8 mouse cellular contexts compared by ENCODE assay signal in the genomic region with DNA sequence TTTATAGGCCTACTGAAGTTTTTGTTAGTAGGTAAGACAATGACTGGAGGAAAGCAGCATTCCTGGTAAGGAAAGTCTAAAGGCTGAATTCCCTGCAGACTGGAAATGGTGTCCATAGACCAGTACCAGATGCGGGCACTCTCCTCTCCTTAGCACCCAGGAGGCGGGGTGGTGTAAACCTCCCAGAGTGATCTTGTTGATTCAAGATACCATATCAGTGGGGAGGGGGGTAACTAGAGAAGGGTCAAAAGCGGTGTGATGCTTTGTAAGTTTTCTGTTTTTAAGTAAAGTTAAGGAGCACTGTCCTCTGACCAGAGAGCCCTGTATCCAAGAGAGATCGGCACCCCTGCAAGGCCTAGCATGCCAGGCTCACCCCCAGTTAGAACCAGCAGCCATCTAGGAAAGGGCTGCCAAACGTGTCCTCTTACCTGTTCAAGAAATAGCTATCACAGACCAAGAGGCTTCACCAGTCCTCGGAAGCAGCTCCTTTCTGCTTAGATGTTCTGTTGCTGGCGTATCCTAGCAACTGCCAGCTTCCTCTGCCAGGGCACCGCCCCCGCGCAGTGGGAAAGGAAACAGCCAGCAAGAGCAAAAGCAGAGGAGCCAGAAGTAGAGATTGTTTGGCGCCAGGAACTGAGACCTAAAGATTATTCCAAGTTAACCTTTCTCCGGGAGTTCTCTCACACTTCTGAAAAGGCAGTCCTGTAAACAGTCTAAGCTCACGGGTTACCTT. TPM values are rescaled to one million over a fixed set of nuclear protein-coding genes. Genes with fewer than 3 reads are reported as not detected.
DNase-seq lines count a peak whose midpoint lies in the region; ATAC-seq lines count a peak whose summit lies in the region.

A gene (minus strand): TSS at position 516 of the 733 bp plus-strand sequence.

- H3K27me3 ChIP-seq in intestine, embryonic 16.5 days (replicated peaks; ENCODE audit: control insufficient read depth, insufficient read depth, low read length) = no peaks in the 10 kb centered on the region
- H3K27me3 ChIP-seq in megakaryocyte, embryonic 14.5 days (replicated peaks) = no peaks in the 10 kb centered on the region

- DNase-seq in adrenal gland, postnatal 10 days = peak; percentile 73
- DNase-seq in embryo, embryonic 11.5 days (ENCODE audit: low read depth, low spot score) = peak; percentile 32
- peak; percentile 75 to 83 for DNase-seq in heart, adult 18-20 months
- DNase-seq in left cerebral cortex, adult 9 months (ENCODE audit: low spot score in 2 of 2) = peak; percentile 76 to 89
- DNase-seq in right cerebral cortex, adult 2 months (ENCODE audit: low spot score in 2 of 2) = peak; percentile 87 to 89
- no peak for DNase-seq in spleen, adult 12 weeks (ENCODE audit: low spot score)

- peak; percentile 69 for ATAC-seq in intestine, embryonic 16.5 days

- peaks cover 5% of the 10 kb centered on the region; the same call in 1 of the 2 replicates for H3K4me1 ChIP-seq in intestine, embryonic 16.5 days (ENCODE audit: control insufficient read depth, insufficient read depth, low read length)
- H3K4me1 ChIP-seq in megakaryocyte, embryonic 14.5 days = peaks cover 7% of the 10 kb centered on the region

- no peaks in the 10 kb centered on the region for H3K36me3 ChIP-seq in intestine, embryonic 16.5 days (ENCODE audit: control insufficient read depth, insufficient read depth, low read length)
- H3K36me3 ChIP-seq in megakaryocyte, embryonic 14.5 days (replicated peaks; ENCODE audit: low read length) = peaks cover 20% of the 10 kb centered on the region

- H3K27ac ChIP-seq in intestine, embryonic 16.5 days (ENCODE audit: low read length) = no peak within 1 kb of the TSS

- H3K4me3 ChIP-seq in intestine, embryonic 16.5 days (ENCODE audit: low read length) = no peak within 1 kb of the TSS
- peak within 1 kb of the TSS; percentile 1 for H3K4me3 ChIP-seq in megakaryocyte, embryonic 14.5 days (replicated peaks)

- H3K9me3 ChIP-seq in intestine, embryonic 16.5 days (ENCODE audit: control insufficient read depth, low read length) = no peaks in the 10 kb centered on the region
- H3K9me3 ChIP-seq in megakaryocyte, embryonic 14.5 days = no peaks in the 10 kb centered on the region

- H3K4me2 ChIP-seq in intestine, embryonic 16.5 days (ENCODE audit: low read depth, low read length) = no peak within 1 kb of the TSS

- WGBS in intestine, embryonic 16.5 days = 22% methylated on average over 13 of the region's 13 CpGs

- no peak within 1 kb of the TSS for H3K9ac ChIP-seq in intestine, embryonic 16.5 days (ENCODE audit: low read depth, low read length)

RNA-seq across cellular contexts. Expression of the gene that starts here (rescaled TPM):
- under 1 TPM; 0.09 to 0.33 TPM for total RNA-seq in adrenal gland, postnatal 10 days (2021)
- under 1 TPM; 0.67 to 0.77 TPM for total RNA-seq in heart, adult 18-20 months (2021)
- polyA plus RNA-seq in intestine, embryonic 16.5 days (2015; fragmentation: Nextera tagmentation; extraction: Ambion mirVana) = 0.04 TPM in 1 of 2 replicates, not detected in the other
- not detected in 2 replicates for polyA plus RNA-seq in megakaryocyte, embryonic 14.5 days (2012; ENCODE audit: insufficient read depth, low replicate concordance)

Comparison
In these comparisons a context has a peak if more than half of its experiments do, and no peak if none do; other contexts are left out.
1. Peak in DNase-seq in adrenal gland, postnatal 10 days; RNA of the gene not detected or under 1 TPM.
2. Peak in DNase-seq in heart, adult 18-20 months; RNA of the gene not detected or under 1 TPM.
3. Peak in ATAC-seq in intestine, embryonic 16.5 days; RNA of the gene not detected or under 1 TPM.